Mouse (Mus musculus): ENCODE data around the gene Fam198a. TPM values are rescaled to one million over a fixed set of nuclear protein-coding genes. Genes with fewer than 3 reads are reported as not detected.

Fam198a gene
- polyA plus RNA-seq, 1 experiment from 2014 or later: 0.37 TPM

GRCm38 (mm10) chr9:121991041-121991440, 40.3 kb downstream of the Fam198a start:
- no peak for DNase-seq (ENCODE audit: low spot score)
- Histone ChIP-seq H3K36me3 (replicated peaks) (peaks cover 9% of the 10 kb centered on the region; the same call in 1 of the 2 replicates), H3K4me3 (no peak overlapping the region), H3K27me3 (replicated peaks; ENCODE audit: low read depth, poor library complexity, severe bottlenecking) (peaks cover 4% of the 10 kb centered on the region; the same call in 1 of the 2 replicates), H3K4me1 (peaks cover 23% of the 10 kb centered on the region), H3K9me3 (no peaks in the 10 kb centered on the region), H3K27ac (replicated peaks) (no peak overlapping the region)
- 79% methylated on average over 5 of the region's 5 CpGs for WGBS

GRCm38 (mm10) chr9:121993047-121993446, 42.3 kb downstream of the Fam198a start:
- peaks cover 4% of the 10 kb centered on the region; the same call in 1 of the 2 replicates for H3K27me3 ChIP-seq (replicated peaks; ENCODE audit: low read depth, poor library complexity, severe bottlenecking)
- H3K4me3 ChIP-seq: no peak overlapping the region
- H3K36me3 ChIP-seq (replicated peaks): peaks cover 9% of the 10 kb centered on the region; the same call in 1 of the 2 replicates
- H3K9me3 ChIP-seq: no peaks in the 10 kb centered on the region
- WGBS: 84% methylated on average over 3 of the region's 3 CpGs
- peaks cover 23% of the 10 kb centered on the region for H3K4me1 ChIP-seq
- no peak overlapping the region for H3K27ac ChIP-seq (replicated peaks)
- no peak for DNase-seq (ENCODE audit: low spot score)

- Histone ChIP-seq H3K36me3 (replicated peaks) (peaks cover 8% of the 10 kb centered on the region; the same call in 1 of the 2 replicates), H3K4me1 (peaks cover 18% of the 10 kb centered on the region), H3K9me3 (no peaks in the 10 kb centered on the region), H3K4me3 (peak overlapping the region; percentile 84), H3K27me3 (replicated peaks; ENCODE audit: low read depth, poor library complexity, severe bottlenecking) (peaks cover 4% of the 10 kb centered on the region; the same call in 1 of the 2 replicates), H3K27ac (replicated peaks) (peak overlapping the region; percentile 84)
- DNase-seq (ENCODE audit: low spot score): no peak
- 19% methylated on average over 10 of the region's 10 CpGs for WGBS
Measured at GRCm38 (mm10) chr9:121995077-121995476, 44.3 kb downstream of the Fam198a start.

GRCm38 (mm10) chr9:121995508-121996131, 44.8 kb downstream of the Fam198a start:
- Histone ChIP-seq H3K27me3 (replicated peaks; ENCODE audit: low read depth, poor library complexity, severe bottlenecking) (peaks cover 4% of the 10 kb centered on the region; the same call in 1 of the 2 replicates), H3K4me1 (peaks cover 18% of the 10 kb centered on the region), H3K9me3 (no peaks in the 10 kb centered on the region), H3K4me3 (peak overlapping the region; percentile 84), H3K27ac (replicated peaks) (peak overlapping the region; percentile 84), H3K36me3 (replicated peaks) (peaks cover 6% of the 10 kb centered on the region; the same call in 1 of the 2 replicates)
- peak; percentile 88 for DNase-seq (ENCODE audit: low spot score)
- under 1% methylated on average over 53 of the region's 53 CpGs for WGBS

- no peak for DNase-seq (ENCODE audit: low spot score)
- Histone ChIP-seq H3K27me3 (replicated peaks; ENCODE audit: low read depth, poor library complexity, severe bottlenecking) (peaks cover 4% of the 10 kb centered on the region; the same call in 1 of the 2 replicates), H3K27ac (replicated peaks) (no peak within 1 kb of the TSS), H3K9me3 (0 out of 2 replicates have a peak, but pooled peaks cover 5% of the 10 kb centered on the region), H3K4me3 (peak within 1 kb of the TSS; percentile 84), H3K4me1 (peaks cover 18% of the 10 kb centered on the region), H3K36me3 (replicated peaks) (peaks cover 5% of the 10 kb centered on the region; the same call in 1 of the 2 replicates)
Measured at GRCm38 (mm10) chr9:121997010-121997409, 46.2 kb downstream of the Fam198a start, which contains the start of gene Pomgnt2. Pomgnt2 (minus strand) TSS chr9:121997110.

GRCm38 (mm10) chr9:121997978-121998377, 47.2 kb downstream of the Fam198a start:
- Histone ChIP-seq H3K4me1 (peaks cover 18% of the 10 kb centered on the region), H3K27ac (replicated peaks) (no peak overlapping the region), H3K27me3 (replicated peaks; ENCODE audit: low read depth, poor library complexity, severe bottlenecking) (peaks cover 4% of the 10 kb centered on the region; the same call in 1 of the 2 replicates), H3K9me3 (0 out of 2 replicates have a peak, but pooled peaks cover 5% of the 10 kb centered on the region), H3K36me3 (replicated peaks) (no peaks in the 10 kb centered on the region), H3K4me3 (no peak overlapping the region)
- no peak for DNase-seq (ENCODE audit: low spot score)
- WGBS: 87% methylated on average over 4 of the region's 4 CpGs

- Histone ChIP-seq H3K4me1 (no peaks in the 10 kb centered on the region), H3K4me3 (no peak overlapping the region), H3K27me3 (replicated peaks; ENCODE audit: low read depth, poor library complexity, severe bottlenecking) (no peaks in the 10 kb centered on the region), H3K27ac (replicated peaks) (no peak overlapping the region), H3K36me3 (replicated peaks) (no peaks in the 10 kb centered on the region), H3K9me3 (0 out of 2 replicates have a peak, but pooled peaks cover 4% of the 10 kb centered on the region)
- WGBS: 90% methylated on average over 2 of the region's 2 CpGs
- DNase-seq (ENCODE audit: low spot score): no peak
Measured at GRCm38 (mm10) chr9:122006175-122006574, 55.4 kb downstream of the Fam198a start.

- 14% methylated on average over 7 of the region's 7 CpGs for WGBS
- peak; percentile 78 for DNase-seq (ENCODE audit: low spot score)
- no peaks in the 10 kb centered on the region for H3K9me3 ChIP-seq
- no peaks in the 10 kb centered on the region for H3K36me3 ChIP-seq (replicated peaks)
- H3K4me3 ChIP-seq: no peak overlapping the region
- H3K4me1 ChIP-seq: no peaks in the 10 kb centered on the region
- H3K27me3 ChIP-seq (replicated peaks; ENCODE audit: low read depth, poor library complexity, severe bottlenecking): no peaks in the 10 kb centered on the region
- H3K27ac ChIP-seq (replicated peaks): no peak overlapping the region
Measured at GRCm38 (mm10) chr9:122006609-122007008, 55.8 kb downstream of the Fam198a start.

GRCm38 (mm10) chr9:122008876-122009275, 58.1 kb downstream of the Fam198a start:
- no peaks in the 10 kb centered on the region for H3K9me3 ChIP-seq
- no peaks in the 10 kb centered on the region for H3K27me3 ChIP-seq (replicated peaks; ENCODE audit: low read depth, poor library complexity, severe bottlenecking)
- no peaks in the 10 kb centered on the region for H3K36me3 ChIP-seq (replicated peaks)
- no peak for DNase-seq (ENCODE audit: low spot score)
- WGBS: 56% methylated on average over 2 of the region's 2 CpGs
- no peak overlapping the region for H3K27ac ChIP-seq (replicated peaks)
- H3K4me3 ChIP-seq: no peak overlapping the region
- H3K4me1 ChIP-seq: no peaks in the 10 kb centered on the region

- no peaks in the 10 kb centered on the region for H3K27me3 ChIP-seq (replicated peaks; ENCODE audit: low read depth, poor library complexity, severe bottlenecking)
- no peak overlapping the region for H3K27ac ChIP-seq (replicated peaks)
- H3K4me1 ChIP-seq: no peaks in the 10 kb centered on the region
- no peak for DNase-seq (ENCODE audit: low spot score)
- no peaks in the 10 kb centered on the region for H3K9me3 ChIP-seq
- WGBS: 90% methylated on average over 2 of the region's 2 CpGs
- H3K36me3 ChIP-seq (replicated peaks): no peaks in the 10 kb centered on the region
- H3K4me3 ChIP-seq: no peak overlapping the region
Measured at GRCm38 (mm10) chr9:122010751-122011150, 60.0 kb downstream of the Fam198a start.

GRCm38 (mm10) chr9:122012816-122013215, 62.0 kb downstream of the Fam198a start:
- no peak for DNase-seq (ENCODE audit: low spot score)
- Histone ChIP-seq H3K36me3 (replicated peaks) (no peaks in the 10 kb centered on the region), H3K4me1 (no peaks in the 10 kb centered on the region), H3K9me3 (no peaks in the 10 kb centered on the region), H3K27me3 (replicated peaks; ENCODE audit: low read depth, poor library complexity, severe bottlenecking) (no peaks in the 10 kb centered on the region), H3K27ac (replicated peaks) (no peak overlapping the region), H3K4me3 (no peak overlapping the region)
- WGBS: 84% methylated on average over 2 of the region's 2 CpGs

- Histone ChIP-seq H3K4me3 (no peak overlapping the region), H3K9me3 (no peaks in the 10 kb centered on the region), H3K4me1 (peaks cover 2% of the 10 kb centered on the region; the same call in 1 of the 2 replicates), H3K36me3 (replicated peaks) (no peaks in the 10 kb centered on the region), H3K27ac (replicated peaks) (no peak overlapping the region), H3K27me3 (replicated peaks; ENCODE audit: low read depth, poor library complexity, severe bottlenecking) (no peaks in the 10 kb centered on the region)
- 78% methylated on average over 4 of the region's 4 CpGs for WGBS
- no peak for DNase-seq (ENCODE audit: low spot score)
Measured at GRCm38 (mm10) chr9:122013629-122014028, 62.8 kb downstream of the Fam198a start.

- Histone ChIP-seq H3K4me3 (0 out of 2 replicates have a peak overlapping the region, but pooled peaks have one; percentile 3), H3K4me1 (peaks cover 9% of the 10 kb centered on the region), H3K9me3 (no peaks in the 10 kb centered on the region), H3K36me3 (replicated peaks) (no peaks in the 10 kb centered on the region), H3K27me3 (replicated peaks; ENCODE audit: low read depth, poor library complexity, severe bottlenecking) (no peaks in the 10 kb centered on the region), H3K27ac (replicated peaks) (no peak overlapping the region)
- peak; percentile 80 for DNase-seq (ENCODE audit: low spot score)
- 13% methylated on average over 10 of the region's 10 CpGs for WGBS
Measured at GRCm38 (mm10) chr9:122014241-122014667, 63.5 kb downstream of the Fam198a start.
